Mouse (Mus musculus): ENCODE measurements around the gene Tnfaip8l2. TPM values are rescaled to one million over a fixed set of nuclear protein-coding genes. Genes with fewer than 3 reads are reported as not detected.
A peak's percentile ranks its signal among the peaks of the same experiment; 100 is the strongest.

Gene Tnfaip8l2
- polyA plus RNA-seq, 1 experiment = 2.0 TPM

DNA sequence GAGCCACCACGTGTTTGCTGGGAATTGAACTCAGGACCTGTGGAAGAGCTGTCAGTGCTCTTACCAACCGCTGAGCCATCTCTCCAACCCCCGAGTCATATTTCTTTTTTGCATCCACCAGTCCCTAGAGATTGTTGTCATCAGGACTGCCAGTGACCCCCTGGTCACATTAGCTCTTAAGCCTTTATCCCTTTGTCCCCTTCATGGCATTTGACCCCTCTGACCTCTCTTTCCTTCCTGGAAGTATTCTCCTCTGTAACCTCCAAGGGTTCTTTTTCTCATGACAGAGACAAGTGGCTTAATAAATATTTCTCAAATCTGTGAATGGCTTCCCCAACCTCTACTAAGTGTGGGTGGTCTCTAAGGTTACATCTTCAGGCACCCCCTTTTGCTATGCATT, 5.8 kb upstream of the Tnfaip8l2 start:
- TF ChIP-seq CTCF (IDR thresholded peaks at IDR 0.05; ENCODE audit: borderline replicate concordance, insufficient read depth, low read depth, low read length) = no peak
- TF ChIP-seq POLR2A (IDR thresholded peaks at IDR 0.05; ENCODE audit: borderline replicate concordance, insufficient read depth, low read length) = no peak
- DNase-seq = no peak
- Histone ChIP-seq H3K27me3 (ENCODE audit: control insufficient read depth, insufficient read depth, low read length) (no peaks in the 10 kb centered on the region), H3K4me1 (ENCODE audit: control insufficient read depth, insufficient read depth, low read length) (no peaks in the 10 kb centered on the region), H3K4me3 (replicated peaks; ENCODE audit: insufficient read depth, low read depth, low read length) (no peak overlapping the region), H3K27ac (ENCODE audit: insufficient read depth, low read length) (no peak overlapping the region)
- 61% methylated on average over 3 of the region's 3 CpGs for WGBS

DNA sequence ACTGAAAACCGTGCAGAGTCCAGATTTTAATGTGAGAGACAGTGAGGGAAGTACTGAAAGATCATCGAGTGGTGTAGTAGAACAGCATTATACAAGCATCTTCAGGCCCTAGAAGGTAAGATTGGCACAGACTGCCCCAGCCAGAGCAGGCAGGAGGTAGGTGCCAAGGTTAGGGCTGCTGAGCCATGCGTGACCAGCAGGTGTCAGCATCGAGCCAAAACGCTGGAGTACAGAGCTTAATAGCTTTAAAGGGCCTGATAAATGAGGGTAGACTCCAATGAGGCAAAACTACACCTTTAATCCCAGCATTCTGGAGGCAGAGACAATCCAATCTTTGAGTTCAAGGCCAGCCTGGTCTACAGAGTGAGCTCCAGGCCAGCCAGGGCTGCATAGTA, 454 bp upstream of the Tnfaip8l2 start:
- Histone ChIP-seq H3K27ac (ENCODE audit: insufficient read depth, low read length) (no peak overlapping the region), H3K4me1 (ENCODE audit: control insufficient read depth, insufficient read depth, low read length) (no peaks in the 10 kb centered on the region), H3K4me3 (replicated peaks; ENCODE audit: insufficient read depth, low read depth, low read length) (no peak overlapping the region), H3K27me3 (ENCODE audit: control insufficient read depth, insufficient read depth, low read length) (no peaks in the 10 kb centered on the region)
- DNase-seq = peak; percentile 88 to 95
- WGBS = 9% methylated on average over 5 of the region's 5 CpGs
- TF ChIP-seq POLR2A (IDR thresholded peaks at IDR 0.05; ENCODE audit: borderline replicate concordance, insufficient read depth, low read length) = no peak
- TF ChIP-seq CTCF (IDR thresholded peaks at IDR 0.05; ENCODE audit: borderline replicate concordance, insufficient read depth, low read depth, low read length) = peak; percentile 98

DNA sequence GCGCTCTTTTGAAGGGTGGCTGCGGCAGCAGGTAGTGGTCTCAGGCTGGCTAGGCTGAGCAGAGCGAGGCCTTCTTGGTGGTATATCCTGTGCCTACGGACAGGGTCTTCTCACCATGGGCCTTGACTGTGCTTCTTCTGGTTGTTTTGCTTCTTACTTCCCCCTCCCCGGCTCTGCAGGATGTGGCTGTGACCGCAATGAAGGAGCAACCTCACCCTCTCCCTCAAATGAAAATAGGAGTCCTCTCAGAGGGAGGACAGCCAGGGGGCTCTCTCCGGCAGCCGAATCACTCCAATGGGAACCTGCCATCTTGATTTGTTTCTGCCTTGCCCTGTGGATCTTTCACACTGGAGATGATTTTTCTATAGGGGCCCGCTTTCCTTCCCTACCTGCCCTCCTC, 686 bp downstream of the Tnfaip8l2 start:
- no peak for TF ChIP-seq CTCF (IDR thresholded peaks at IDR 0.05; ENCODE audit: borderline replicate concordance, insufficient read depth, low read depth, low read length)
- no peak for TF ChIP-seq POLR2A (IDR thresholded peaks at IDR 0.05; ENCODE audit: borderline replicate concordance, insufficient read depth, low read length)
- no peaks in the 10 kb centered on the region; the same call in 1 of the 2 replicates for H3K4me1 ChIP-seq (ENCODE audit: control insufficient read depth, insufficient read depth, low read length)
- no peak overlapping the region for H3K27ac ChIP-seq (ENCODE audit: insufficient read depth, low read length)
- WGBS = 99% methylated on average over 9 of the region's 9 CpGs
- no peak for DNase-seq
- no peak overlapping the region for H3K4me3 ChIP-seq (replicated peaks; ENCODE audit: insufficient read depth, low read depth, low read length)
- H3K27me3 ChIP-seq (ENCODE audit: control insufficient read depth, insufficient read depth, low read length) = no peaks in the 10 kb centered on the region

DNA sequence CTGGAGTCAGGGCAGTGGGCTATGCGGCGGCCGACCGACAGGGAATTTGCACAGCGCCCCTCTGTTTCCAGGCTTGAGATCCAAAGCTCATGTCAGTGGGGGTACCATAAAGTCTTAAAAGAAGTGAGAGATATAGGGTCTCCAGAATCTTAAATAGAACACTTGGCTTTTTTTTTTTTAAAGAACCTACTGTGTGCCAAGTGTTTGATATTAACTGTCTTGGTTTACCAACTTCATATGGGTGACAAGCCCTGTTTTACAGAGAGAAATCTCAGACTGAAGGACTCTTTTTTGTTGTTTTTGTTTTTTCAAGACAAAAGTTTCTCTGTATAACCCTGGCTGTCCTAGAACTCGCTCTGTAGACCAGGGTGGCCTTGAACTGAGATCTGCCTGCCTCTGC, 1.4 kb downstream of the Tnfaip8l2 start:
- H3K4me1 ChIP-seq (ENCODE audit: control insufficient read depth, insufficient read depth, low read length) = no peaks in the 10 kb centered on the region; the same call in 1 of the 2 replicates
- 93% methylated on average over 6 of the region's 6 CpGs for WGBS
- TF ChIP-seq POLR2A (IDR thresholded peaks at IDR 0.05; ENCODE audit: borderline replicate concordance, insufficient read depth, low read length) (no peak), CTCF (IDR thresholded peaks at IDR 0.05; ENCODE audit: borderline replicate concordance, insufficient read depth, low read depth, low read length) (no peak)
- no peaks in the 10 kb centered on the region for H3K27me3 ChIP-seq (ENCODE audit: control insufficient read depth, insufficient read depth, low read length)
- H3K4me3 ChIP-seq (replicated peaks; ENCODE audit: insufficient read depth, low read depth, low read length) = no peak overlapping the region
- no peak for DNase-seq
- H3K27ac ChIP-seq (ENCODE audit: insufficient read depth, low read length) = no peak overlapping the region

DNA sequence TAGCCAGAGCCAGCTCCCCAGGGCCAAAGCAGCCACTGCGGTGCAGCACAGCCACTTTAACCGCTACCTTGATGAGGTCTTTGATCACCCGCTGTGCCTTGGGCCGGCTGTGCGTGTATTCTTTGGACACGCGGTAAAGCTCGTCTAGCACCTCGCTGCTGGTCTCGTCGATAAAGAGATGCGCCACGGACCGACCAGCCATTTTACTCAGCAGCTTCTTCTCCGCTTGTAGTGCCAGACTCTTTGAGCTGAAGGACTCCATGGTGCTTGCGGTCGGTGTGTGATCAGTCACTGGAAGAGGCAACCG, 1.9 kb downstream of the Tnfaip8l2 start:
- no peak overlapping the region for H3K4me3 ChIP-seq (replicated peaks; ENCODE audit: insufficient read depth, low read depth, low read length)
- WGBS = 63% methylated on average over 18 of the region's 18 CpGs
- no peaks in the 10 kb centered on the region for H3K27me3 ChIP-seq (ENCODE audit: control insufficient read depth, insufficient read depth, low read length)
- TF ChIP-seq CTCF (IDR thresholded peaks at IDR 0.05; ENCODE audit: borderline replicate concordance, insufficient read depth, low read depth, low read length) (no peak), POLR2A (IDR thresholded peaks at IDR 0.05; ENCODE audit: borderline replicate concordance, insufficient read depth, low read length) (no peak)
- H3K27ac ChIP-seq (ENCODE audit: insufficient read depth, low read length) = no peak overlapping the region
- peaks cover 2% of the 10 kb centered on the region; the same call in 1 of the 2 replicates for H3K4me1 ChIP-seq (ENCODE audit: control insufficient read depth, insufficient read depth, low read length)
- DNase-seq = no peak

DNA sequence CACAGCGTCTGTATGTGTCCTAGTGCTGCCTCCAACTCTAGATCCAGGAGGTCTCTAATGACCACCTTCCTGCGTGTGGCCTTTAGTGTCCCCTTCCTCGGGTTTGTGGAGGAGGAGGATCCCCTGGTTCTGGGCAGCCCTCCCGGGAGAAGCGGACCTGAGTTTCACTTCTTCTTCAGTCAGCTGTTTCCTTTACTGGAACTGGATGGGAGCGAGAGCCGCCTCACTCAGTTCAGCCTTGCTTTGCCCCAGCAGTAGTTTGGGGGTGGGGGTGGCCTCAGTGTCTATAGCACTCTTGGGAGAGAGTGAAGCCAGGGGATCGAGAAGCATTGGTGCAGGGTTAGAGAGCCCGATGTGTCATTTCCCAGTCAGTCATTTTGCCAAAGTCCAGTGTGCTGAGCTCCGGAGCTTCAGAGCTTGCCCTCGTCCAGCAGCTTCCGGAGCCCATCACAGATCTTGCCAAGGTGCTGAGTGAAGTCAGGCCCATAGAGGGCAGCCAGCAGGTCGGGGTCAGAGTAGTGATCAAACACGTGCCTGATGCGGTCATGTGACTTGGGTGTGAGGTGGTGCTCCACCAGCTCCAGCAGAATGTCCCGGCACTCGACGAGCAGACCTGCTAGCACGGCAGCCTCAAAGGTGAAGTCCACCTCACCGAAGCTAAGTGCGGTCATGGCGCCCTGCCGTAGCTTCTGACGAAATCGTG, 2.4 kb downstream of the Tnfaip8l2 start:
- DNase-seq = no peak
- H3K4me1 ChIP-seq (ENCODE audit: control insufficient read depth, insufficient read depth, low read length) = peaks cover 2% of the 10 kb centered on the region; the same call in 1 of the 2 replicates
- WGBS = 73% methylated on average over 25 of the region's 25 CpGs
- no peak overlapping the region for H3K4me3 ChIP-seq (replicated peaks; ENCODE audit: insufficient read depth, low read depth, low read length)
- TF ChIP-seq CTCF (IDR thresholded peaks at IDR 0.05; ENCODE audit: borderline replicate concordance, insufficient read depth, low read depth, low read length) (no peak), POLR2A (IDR thresholded peaks at IDR 0.05; ENCODE audit: borderline replicate concordance, insufficient read depth, low read length) (no peak)
- H3K27ac ChIP-seq (ENCODE audit: insufficient read depth, low read length) = no peak overlapping the region
- H3K27me3 ChIP-seq (ENCODE audit: control insufficient read depth, insufficient read depth, low read length) = no peaks in the 10 kb centered on the region

DNA sequence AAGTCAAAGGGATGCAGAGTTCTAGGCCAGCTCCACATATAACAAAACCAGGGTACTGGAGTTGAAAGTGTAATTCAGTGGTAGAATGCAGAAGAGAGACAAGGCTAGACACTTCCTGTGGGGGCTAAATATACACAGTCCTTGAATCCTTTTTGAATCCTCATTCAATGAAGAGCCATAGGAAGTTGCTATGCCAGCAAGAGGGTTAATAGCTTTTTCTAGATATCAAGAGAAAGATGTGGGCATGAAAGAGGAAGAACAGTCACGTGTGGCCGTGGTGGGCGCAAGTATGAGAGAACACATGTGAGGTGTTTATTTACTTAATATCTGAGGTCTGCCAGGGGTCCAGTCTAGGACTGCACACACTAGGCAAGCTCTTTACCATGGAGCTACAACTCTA, 5.8 kb downstream of the Tnfaip8l2 start:
- TF ChIP-seq POLR2A (IDR thresholded peaks at IDR 0.05; ENCODE audit: borderline replicate concordance, insufficient read depth, low read length) = no peak
- no peak for TF ChIP-seq CTCF (IDR thresholded peaks at IDR 0.05; ENCODE audit: borderline replicate concordance, insufficient read depth, low read depth, low read length)
- H3K27me3 ChIP-seq (ENCODE audit: control insufficient read depth, insufficient read depth, low read length) = no peaks in the 10 kb centered on the region
- WGBS = 93% methylated on average over 3 of the region's 3 CpGs
- H3K4me3 ChIP-seq (replicated peaks; ENCODE audit: insufficient read depth, low read depth, low read length) = no peak overlapping the region
- H3K27ac ChIP-seq (ENCODE audit: insufficient read depth, low read length) = no peak overlapping the region
- peaks cover 2% of the 10 kb centered on the region; the same call in 1 of the 2 replicates for H3K4me1 ChIP-seq (ENCODE audit: control insufficient read depth, insufficient read depth, low read length)
- no peak for DNase-seq

DNA sequence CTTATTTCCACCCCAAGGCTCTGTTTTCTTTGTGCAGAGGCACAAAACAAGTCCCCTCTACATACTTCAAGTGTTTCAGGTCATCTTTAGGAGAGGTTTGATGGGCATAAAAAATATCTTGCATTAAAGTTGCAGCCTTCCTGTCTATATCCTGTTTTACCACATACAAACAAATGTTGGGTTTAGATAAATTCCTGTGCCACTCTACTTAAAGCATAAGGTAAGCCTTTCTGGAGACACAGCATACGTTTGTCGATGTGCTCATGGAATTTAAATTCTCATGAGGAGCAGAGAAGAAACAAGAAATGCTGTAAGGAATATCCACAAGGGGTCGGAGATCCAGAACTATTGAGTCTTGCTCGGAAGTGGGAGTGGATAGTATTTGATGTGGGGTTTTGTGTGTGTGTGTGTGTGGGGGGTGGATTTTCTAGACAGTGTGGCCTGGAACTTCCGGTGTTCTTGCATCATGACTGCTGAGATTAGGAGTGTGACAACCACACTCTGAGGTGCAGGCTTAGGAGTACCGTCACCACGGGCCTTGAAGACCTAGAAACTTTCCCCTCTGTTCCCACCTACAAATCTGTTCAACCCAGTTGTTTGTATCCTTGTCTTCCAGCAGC, 6.6 kb downstream of the Tnfaip8l2 start:
- Histone ChIP-seq H3K4me1 (ENCODE audit: control insufficient read depth, insufficient read depth, low read length) (peaks cover 2% of the 10 kb centered on the region; the same call in 1 of the 2 replicates), H3K4me3 (replicated peaks; ENCODE audit: insufficient read depth, low read depth, low read length) (peak overlapping the region; percentile 13), H3K27me3 (ENCODE audit: control insufficient read depth, insufficient read depth, low read length) (no peaks in the 10 kb centered on the region), H3K27ac (ENCODE audit: insufficient read depth, low read length) (no peak overlapping the region)
- DNase-seq = no peak
- WGBS = 75% methylated on average over 7 of the region's 7 CpGs
- TF ChIP-seq POLR2A (IDR thresholded peaks at IDR 0.05; ENCODE audit: borderline replicate concordance, insufficient read depth, low read length) (no peak), CTCF (IDR thresholded peaks at IDR 0.05; ENCODE audit: borderline replicate concordance, insufficient read depth, low read depth, low read length) (no peak)
